ENCODE assay signal across 15 mouse cellular contexts in genomic region chr11:82626501-82627111, GRCm38 (mm10).
"Had no signal": no experiment of that assay in that cellular context is flagged by ENCODE, and none has a peak within 500 bp of the region (broad histone marks: within the 10 kb centered on the region; RNA-seq: fewer than 3 reads in every experiment).

No protein-coding gene starts in this region.

- H3K27ac ChIP-seq: kidney, embryonic 15.5 days; left cerebral cortex, adult 2 months; limb, embryonic 15.5 days; liver, embryonic 12.5 days; lung, embryonic 15.5 days; macrophage; midbrain, embryonic 15.5 days; stomach, embryonic 15.5 days had no signal

- ATAC-seq: liver, embryonic 12.5 days; midbrain, embryonic 15.5 days had no signal

- H3K36me3 ChIP-seq: kidney, embryonic 15.5 days; limb, embryonic 15.5 days; liver, embryonic 12.5 days; lung, embryonic 15.5 days; midbrain, embryonic 15.5 days; stomach, embryonic 15.5 days had no signal

- H3K4me2 ChIP-seq: kidney, embryonic 15.5 days; limb, embryonic 15.5 days; liver, embryonic 12.5 days; lung, embryonic 15.5 days; midbrain, embryonic 15.5 days; stomach, embryonic 15.5 days had no signal

- H3K9ac ChIP-seq: kidney, embryonic 15.5 days; limb, embryonic 15.5 days; liver, embryonic 12.5 days; lung, embryonic 15.5 days; midbrain, embryonic 15.5 days; stomach, embryonic 15.5 days had no signal

- H3K9me3 ChIP-seq: kidney, embryonic 15.5 days; limb, embryonic 15.5 days; liver, embryonic 12.5 days; lung, embryonic 15.5 days; megakaryocyte, embryonic 14.5 days; midbrain, embryonic 15.5 days; stomach, embryonic 15.5 days had no signal

- DNase-seq: kidney, adult 18-20 months; kidney, postnatal 14 days; lung, postnatal 14 days; right cerebral cortex, postnatal 14 days; thymus, adult 2 months; thymus, postnatal 25 days had no signal

- H3K27me3 ChIP-seq: limb, embryonic 15.5 days; liver, embryonic 12.5 days; lung, embryonic 15.5 days; midbrain, embryonic 15.5 days; stomach, embryonic 15.5 days had no signal

- H3K4me3 ChIP-seq: kidney, embryonic 15.5 days; left cerebral cortex, adult 2 months; limb, embryonic 15.5 days; liver, embryonic 12.5 days; lung, embryonic 15.5 days; megakaryocyte, embryonic 14.5 days; midbrain, embryonic 15.5 days; stomach, embryonic 15.5 days had no signal

- H3K4me1 ChIP-seq: liver, embryonic 12.5 days; lung, embryonic 15.5 days; midbrain, embryonic 15.5 days; stomach, embryonic 15.5 days had no signal
